Mouse (Mus musculus): ENCODE results near the gene Znrf2. TPM values are rescaled to one million over a fixed set of nuclear protein-coding genes. Genes with fewer than 3 reads are reported as not detected.

Gene Znrf2
- total and polyA plus RNA-seq, 3 experiments, result 16.1 to 21.3 TPM; not detected in 1

- peak; percentile 49 for DNase-seq (ENCODE audit: low read depth, low spot score)
- Histone ChIP-seq H3K9ac (ENCODE audit: control insufficient read depth, low read depth, low read length, poor library complexity, severe bottlenecking) (no peak overlapping the region), H3K4me1 (ENCODE audit: control insufficient read depth in 1 of 2, insufficient read depth in 2 of 2, low read length in 2 of 2) (peaks cover 6 to 9% of the 10 kb centered on the region in 2 experiments), H3K4me3 (ENCODE audit: control insufficient read depth in 1 of 2, insufficient read depth in 1 of 2, low read depth in 2 of 2, low read length in 2 of 2) (no peak overlapping the region), H3K79me2 (ENCODE audit: control insufficient read depth, insufficient read depth, low read length, poor library complexity) (peaks cover under 1% of the 10 kb centered on the region; the same call in 1 of the 2 replicates), H3K36me3 (ENCODE audit: control insufficient read depth in 1 of 2, insufficient read depth in 2 of 2, low read length in 2 of 2) (peaks cover 8 to 9% of the 10 kb centered on the region in 2 experiments), H3K27me3 (ENCODE audit: control insufficient read depth in 1 of 2, insufficient read depth in 2 of 2, low read length in 2 of 2) (no peaks in the 10 kb centered on the region), H3K27ac (ENCODE audit: control insufficient read depth, low read depth, low read length) (no peak overlapping the region), H3K9me3 (replicated peaks; ENCODE audit: insufficient read depth, low read length) (no peaks in the 10 kb centered on the region)
- TF ChIP-seq CTCF (IDR thresholded peaks at IDR 0.05 in 2 of 3, conservative IDR thresholded peaks at IDR 0.05 in 1 of 3; ENCODE audit: control insufficient read depth in 1 of 3, insufficient read depth in 1 of 3, low read depth in 2 of 3, low read length in 3 of 3, poor library complexity in 1 of 3, severe bottlenecking in 1 of 3), result no peak
- no peak for TF ChIP-seq USF1 (IDR thresholded peaks at IDR 0.05; ENCODE audit: low read depth, low read length)
- no peak for TF ChIP-seq MEF2A (IDR thresholded peaks at IDR 0.05; ENCODE audit: extremely low read depth, insufficient replicate concordance, low read depth, low read length, poor library complexity, severe bottlenecking)
These were observed 50.7 kb downstream of the Znrf2 start for GRCm38 (mm10) chr6:54867411-54867745.

- H3K9ac ChIP-seq (ENCODE audit: control insufficient read depth, low read depth, low read length, poor library complexity, severe bottlenecking), result no peak overlapping the region
- H3K27me3 ChIP-seq (ENCODE audit: control insufficient read depth in 1 of 2, insufficient read depth in 2 of 2, low read length in 2 of 2), result no peaks in the 10 kb centered on the region
- H3K79me2 ChIP-seq (ENCODE audit: control insufficient read depth, insufficient read depth, low read length, poor library complexity), result peaks cover 3% of the 10 kb centered on the region; the same call in 1 of the 2 replicates
- H3K4me3 ChIP-seq (ENCODE audit: control insufficient read depth in 1 of 2, insufficient read depth in 1 of 2, low read depth in 2 of 2, low read length in 2 of 2), result no peak overlapping the region
- H3K4me1 ChIP-seq (ENCODE audit: control insufficient read depth in 1 of 2, insufficient read depth in 2 of 2, low read length in 2 of 2), result peaks cover 5 to 8% of the 10 kb centered on the region in 2 experiments; a peak in 3 of 4 replicates
- no peak for DNase-seq (ENCODE audit: low read depth, low spot score)
- no peak overlapping the region for H3K27ac ChIP-seq (ENCODE audit: control insufficient read depth, low read depth, low read length)
- TF ChIP-seq ETS1 (IDR thresholded peaks at IDR 0.05; ENCODE audit: low read depth, low read length) (no peak), MAFK (IDR thresholded peaks at IDR 0.05; ENCODE audit: borderline replicate concordance, low read depth, low read length) (no peak), POLR2AphosphoS5 (IDR thresholded peaks at IDR 0.05; ENCODE audit: borderline replicate concordance, low read depth, low read length) (no peak), ZC3H11A (IDR thresholded peaks at IDR 0.05; ENCODE audit: low read depth, low read length) (no peak)
- no peaks in the 10 kb centered on the region for H3K9me3 ChIP-seq (replicated peaks; ENCODE audit: insufficient read depth, low read length)
- peaks cover 3 to 18% of the 10 kb centered on the region in 2 experiments; a peak in 3 of 4 replicates for H3K36me3 ChIP-seq (ENCODE audit: control insufficient read depth in 1 of 2, insufficient read depth in 2 of 2, low read length in 2 of 2)
These were observed 56.3 kb downstream of the Znrf2 start for GRCm38 (mm10) chr6:54873029-54873428.

- Histone ChIP-seq H3K9me3 (replicated peaks; ENCODE audit: insufficient read depth, low read length) (no peaks in the 10 kb centered on the region), H3K27ac (ENCODE audit: control insufficient read depth, low read depth, low read length) (no peak overlapping the region), H3K4me3 (ENCODE audit: control insufficient read depth in 1 of 2, insufficient read depth in 1 of 2, low read depth in 2 of 2, low read length in 2 of 2) (no peak overlapping the region), H3K27me3 (ENCODE audit: control insufficient read depth in 1 of 2, insufficient read depth in 2 of 2, low read length in 2 of 2) (no peaks in the 10 kb centered on the region), H3K79me2 (ENCODE audit: control insufficient read depth, insufficient read depth, low read length, poor library complexity) (peaks cover 3% of the 10 kb centered on the region; the same call in 1 of the 2 replicates), H3K9ac (ENCODE audit: control insufficient read depth, low read depth, low read length, poor library complexity, severe bottlenecking) (no peak overlapping the region), H3K36me3 (ENCODE audit: control insufficient read depth in 1 of 2, insufficient read depth in 2 of 2, low read length in 2 of 2) (peaks cover 2 to 20% of the 10 kb centered on the region in 2 experiments; a peak in 3 of 4 replicates), H3K4me1 (ENCODE audit: control insufficient read depth in 1 of 2, insufficient read depth in 2 of 2, low read length in 2 of 2) (peaks cover 5 to 8% of the 10 kb centered on the region in 2 experiments; a peak in 3 of 4 replicates)
- no peak for DNase-seq (ENCODE audit: low read depth, low spot score)
- TF ChIP-seq SIN3A (IDR thresholded peaks at IDR 0.05; ENCODE audit: low read length) (no peak), CTCF (IDR thresholded peaks at IDR 0.05 in 2 of 3, conservative IDR thresholded peaks at IDR 0.05 in 1 of 3; ENCODE audit: control insufficient read depth in 1 of 3, insufficient read depth in 1 of 3, low read depth in 2 of 3, low read length in 3 of 3, poor library complexity in 1 of 3, severe bottlenecking in 1 of 3) (no peak), POLR2A (IDR thresholded peaks at IDR 0.05; ENCODE audit: control insufficient read depth in 1 of 2, insufficient read depth in 1 of 2, low read depth in 1 of 2, low read length in 2 of 2, poor library complexity in 1 of 2) (no peak), MAX (IDR thresholded peaks at IDR 0.05; ENCODE audit: low read length) (peak; percentile 44; the same call in 1 of the 2 replicates), TCF12 (IDR thresholded peaks at IDR 0.05; ENCODE audit: low read depth, low read length) (no peak), SMC3 (IDR thresholded peaks at IDR 0.05; ENCODE audit: low read depth, low read length) (no peak), JUND (IDR thresholded peaks at IDR 0.05; ENCODE audit: low read depth, low read length) (no peak), USF1 (IDR thresholded peaks at IDR 0.05; ENCODE audit: low read depth, low read length) (0 out of 2 replicates have a peak, but pooled peaks have one; percentile 7), MYC (IDR thresholded peaks at IDR 0.05; ENCODE audit: low read depth, low read length) (no peak), CHD2 (IDR thresholded peaks at IDR 0.05; ENCODE audit: low read length) (no peak), ZMIZ1 (IDR thresholded peaks at IDR 0.05; ENCODE audit: low read depth, low read length) (no peak)
These were observed 60.1 kb downstream of the Znrf2 start for GRCm38 (mm10) chr6:54876782-54877181.
